Mouse (Mus musculus) myocyte (in vitro differentiated cells): ENCODE data around the gene Krtap2-4. TPM values are rescaled to one million over a fixed set of nuclear protein-coding genes. Genes with fewer than 3 reads are reported as not detected.

Source experiments
- H3K27me3 ChIP-seq: one replicate; pipeline ENCODE4 v1.6.1; 2011; ENCODE audit not compliant: control insufficient read depth, insufficient read depth, insufficient read length
- H3K36me3 ChIP-seq: one replicate; pipeline ENCODE4 v1.6.1; 2011; ENCODE audit not compliant: control insufficient read depth, insufficient read depth
- H3K4me2 ChIP-seq: one replicate; pipeline ENCODE4 v1.6.1; 2011; ENCODE audit warnings: low read depth, control low read depth
- H3K4me3 ChIP-seq: one replicate; pipeline ENCODE4 v1.5.1; 2011; ENCODE audit warnings: mild to moderate bottlenecking, control low read depth, moderate library complexity
- H3K79me2 ChIP-seq: one replicate; pipeline ENCODE4 v1.6.1; 2011; ENCODE audit not compliant: control insufficient read depth, insufficient read depth
- H3ac ChIP-seq: one replicate; pipeline ENCODE4 v1.6.1; 2011; ENCODE audit not compliant: control insufficient read depth, insufficient read length
- CEBPB ChIP-seq: IDR thresholded peaks from 2 replicates; pipeline ENCODE4 v1.6.1; 2011; ENCODE audit warnings: mild to moderate bottlenecking, moderate library complexity; ENCODE audit not compliant: poor library complexity, insufficient read depth, severe bottlenecking
- E2F4 ChIP-seq: IDR thresholded peaks from one replicate; pipeline ENCODE4 v1.6.1; 2011; ENCODE audit warnings: mild to moderate bottlenecking, control low read depth, moderate library complexity; ENCODE audit not compliant: insufficient read depth
- MAX ChIP-seq: IDR thresholded peaks from one replicate; pipeline ENCODE4 v1.6.1; 2011; ENCODE audit warnings: low read depth, mild to moderate bottlenecking, control low read depth
- MYOD1 ChIP-seq, 3 experiments: IDR thresholded peaks; one replicate each; pipeline ENCODE4 v1.6.1; 2011; ENCODE audit warnings: control low read depth in 2 of 3, low read depth in 2 of 3, mild to moderate bottlenecking in 2 of 3, moderate library complexity in 1 of 3; ENCODE audit not compliant: insufficient read length in 2 of 3, control insufficient read depth in 1 of 3
- MYOG ChIP-seq, 3 experiments: IDR thresholded peaks; one replicate each; pipeline ENCODE4 v1.6.1; 2011; ENCODE audit warnings: control low read depth in 2 of 3, low read depth in 2 of 3, mild to moderate bottlenecking in 2 of 3; ENCODE audit not compliant: insufficient read length in 2 of 3, control insufficient read depth in 1 of 3, insufficient read depth in 1 of 3
- POLR2A ChIP-seq: IDR thresholded peaks from one replicate; pipeline ENCODE4 v1.6.1; 2011; ENCODE audit warnings: low read depth, mild to moderate bottlenecking, control low read depth, moderate library complexity; ENCODE audit not compliant: insufficient read length
- POLR2AphosphoS2 ChIP-seq: IDR thresholded peaks from one replicate; pipeline ENCODE4 v1.6.1; 2011; ENCODE audit warnings: low read depth, control low read depth; ENCODE audit not compliant: insufficient read length
- REST ChIP-seq: IDR thresholded peaks from one replicate; pipeline ENCODE4 v1.6.1; 2011; ENCODE audit warnings: mild to moderate bottlenecking, control low read depth, moderate library complexity; ENCODE audit not compliant: insufficient read depth, insufficient read length
- SRF ChIP-seq: IDR thresholded peaks from one replicate; pipeline ENCODE4 v1.6.1; 2011; ENCODE audit warnings: low read depth; ENCODE audit not compliant: control insufficient read depth, insufficient read length
- TCF12 ChIP-seq: IDR thresholded peaks from one replicate; pipeline ENCODE4 v1.6.1; 2011; ENCODE audit warnings: mild to moderate bottlenecking, control low read depth; ENCODE audit not compliant: poor library complexity, insufficient read depth, severe bottlenecking
- TCF3 ChIP-seq: IDR thresholded peaks from one replicate; pipeline ENCODE4 v1.6.1; 2011; ENCODE audit warnings: low read depth, control low read depth; ENCODE audit not compliant: insufficient read length
- USF1 ChIP-seq: IDR thresholded peaks from one replicate; pipeline ENCODE4 v1.6.1; 2011; ENCODE audit warnings: low read depth, mild to moderate bottlenecking, control low read depth, moderate library complexity
- polyA plus RNA-seq: library from polyadenylated mRNA; unstranded; fragments of >200 nt; fragmentation: generic; extraction: Trizol; gene quantifications from one replicate; pipeline ENCODE4 v1.2.1, GENCODE M21; 2012; ENCODE audit warnings: missing spikeins

Gene Krtap2-4
- polyA plus RNA-seq, 1 experiment = not detected

DNA sequence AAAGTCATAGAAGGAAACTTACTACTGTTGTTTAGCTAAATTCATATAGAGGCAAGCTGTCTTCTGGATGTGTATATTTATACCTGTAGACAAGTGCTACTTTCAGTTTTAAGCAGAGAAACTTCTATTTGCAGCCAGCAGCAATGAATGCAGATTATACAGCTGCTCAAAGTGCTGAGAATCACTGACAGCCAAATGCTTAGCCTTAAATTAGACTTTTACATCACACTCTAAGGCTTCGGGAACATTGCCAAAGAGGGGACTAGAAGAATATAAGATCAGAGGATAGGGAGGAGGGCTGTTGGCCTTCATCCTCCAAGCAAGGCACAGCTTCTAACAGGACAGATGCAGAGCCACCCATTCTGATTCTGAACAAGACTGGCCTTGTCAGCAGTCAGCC is 22.4 kb upstream of the Krtap2-4 start:
- no peaks in the 10 kb centered on the region for H3K79me2 ChIP-seq
- H3K27me3 ChIP-seq = no peaks in the 10 kb centered on the region
- H3K4me3 ChIP-seq = no peak overlapping the region
- no peak for TF ChIP-seq USF1
- TF ChIP-seq REST = no peak
- TF ChIP-seq MYOG (IDR thresholded peaks at IDR 0.05; ENCODE audit: control insufficient read depth in 1 of 3, insufficient read depth in 1 of 3, insufficient read length in 2 of 3, low read depth in 2 of 3) = no peak
- no peak for TF ChIP-seq TCF3
- no peak for TF ChIP-seq SRF
- TF ChIP-seq MYOD1 (IDR thresholded peaks at IDR 0.05; ENCODE audit: control insufficient read depth in 1 of 3, insufficient read length in 2 of 3, low read depth in 2 of 3) = no peak
- no peak for TF ChIP-seq CEBPB
- TF ChIP-seq TCF12 = no peak
- no peak for TF ChIP-seq MAX
- TF ChIP-seq E2F4 = no peak
- no peak for TF ChIP-seq POLR2AphosphoS2
- TF ChIP-seq POLR2A = no peak
- H3K4me2 ChIP-seq = no peak overlapping the region
- no peak overlapping the region for H3ac ChIP-seq
- no peaks in the 10 kb centered on the region for H3K36me3 ChIP-seq

DNA sequence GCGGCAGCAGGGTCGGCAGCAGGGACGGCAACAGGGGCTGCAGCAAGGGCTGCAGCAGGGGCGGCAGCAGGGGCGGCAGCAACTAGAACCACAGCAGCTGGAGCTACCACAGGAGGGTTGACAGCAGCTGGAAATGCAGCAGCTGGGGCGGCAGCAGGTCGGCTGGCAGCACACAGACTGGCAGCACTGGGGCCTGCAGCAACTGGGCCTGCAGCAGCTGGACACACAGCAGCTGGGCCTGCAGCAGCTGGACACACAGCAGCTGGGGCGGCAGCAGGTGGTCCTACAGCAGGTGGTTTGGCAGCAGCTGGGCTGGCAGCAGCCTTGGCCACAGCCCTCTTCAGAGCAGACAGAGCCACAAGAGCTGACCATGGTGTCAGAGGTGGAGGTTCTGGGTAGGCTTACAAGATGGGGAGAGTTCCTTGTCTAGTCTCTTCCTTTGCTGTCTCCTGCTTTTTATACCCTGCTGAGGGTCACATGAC is 20.0 kb upstream of the Krtap2-4 start, which contains the start of gene Krtap4-2:
Gene Krtap4-2 (minus strand): TSS at position 432 of the 482 bp plus-strand sequence.
- TF ChIP-seq REST = no peak
- TF ChIP-seq TCF3 = peak; percentile 55
- no peak for TF ChIP-seq E2F4
- TF ChIP-seq MAX = no peak
- TF ChIP-seq USF1 = no peak
- peak in 2 of 3 experiments; percentile 38 to 61 for TF ChIP-seq MYOG (IDR thresholded peaks at IDR 0.05; ENCODE audit: control insufficient read depth in 1 of 3, insufficient read depth in 1 of 3, insufficient read length in 2 of 3, low read depth in 2 of 3)
- TF ChIP-seq TCF12 = peak; percentile 24
- TF ChIP-seq MYOD1 (IDR thresholded peaks at IDR 0.05; ENCODE audit: control insufficient read depth in 1 of 3, insufficient read length in 2 of 3, low read depth in 2 of 3) = peak in 2 of 3 experiments; percentile 62 to 71
- H3K79me2 ChIP-seq = no peaks in the 10 kb centered on the region

DNA sequence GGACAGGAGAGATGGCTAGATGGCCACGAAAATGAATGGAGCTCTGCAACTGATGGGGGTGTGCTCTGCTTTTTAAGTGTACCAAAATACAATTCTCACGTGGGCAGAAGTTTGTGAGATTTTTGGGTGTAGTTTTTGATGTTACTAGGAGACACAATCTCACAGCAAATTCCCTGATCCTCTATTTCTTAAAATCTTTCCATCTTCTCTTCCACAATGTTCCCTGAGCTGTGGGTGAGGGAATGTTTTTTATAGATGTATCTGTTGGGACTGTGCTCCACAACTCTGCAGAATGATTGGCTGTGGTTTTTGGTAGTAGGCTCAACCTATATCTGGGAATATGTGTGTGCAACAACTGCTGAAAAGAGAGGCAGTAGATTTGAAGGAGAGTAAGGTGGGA is 18.6 kb upstream of the Krtap2-4 start:
- H3K4me2 ChIP-seq = no peak overlapping the region
- TF ChIP-seq POLR2AphosphoS2 = no peak
- no peak for TF ChIP-seq MAX
- no peak for TF ChIP-seq POLR2A
- TF ChIP-seq SRF = no peak
- TF ChIP-seq CEBPB = no peak
- TF ChIP-seq REST = no peak
- no peak for TF ChIP-seq USF1
- no peak for TF ChIP-seq MYOD1 (IDR thresholded peaks at IDR 0.05; ENCODE audit: control insufficient read depth in 1 of 3, insufficient read length in 2 of 3, low read depth in 2 of 3)
- TF ChIP-seq TCF3 = no peak
- TF ChIP-seq E2F4 = no peak
- no peak for TF ChIP-seq MYOG (IDR thresholded peaks at IDR 0.05; ENCODE audit: control insufficient read depth in 1 of 3, insufficient read depth in 1 of 3, insufficient read length in 2 of 3, low read depth in 2 of 3)
- no peak for TF ChIP-seq TCF12
- H3ac ChIP-seq = no peak overlapping the region
- no peaks in the 10 kb centered on the region for H3K79me2 ChIP-seq
- H3K4me3 ChIP-seq = no peak overlapping the region
- no peaks in the 10 kb centered on the region for H3K27me3 ChIP-seq
- H3K36me3 ChIP-seq = no peaks in the 10 kb centered on the region

More for the DNA sequence above, 20.0 kb upstream of the Krtap2-4 start, which contains the start of gene Krtap4-2:
- H3K27me3 ChIP-seq = no peaks in the 10 kb centered on the region
- no peak within 1 kb of the TSS for H3K4me3 ChIP-seq
- H3K4me2 ChIP-seq = no peak within 1 kb of the TSS
- no peak within 1 kb of the TSS for H3ac ChIP-seq
- H3K36me3 ChIP-seq = no peaks in the 10 kb centered on the region

DNA sequence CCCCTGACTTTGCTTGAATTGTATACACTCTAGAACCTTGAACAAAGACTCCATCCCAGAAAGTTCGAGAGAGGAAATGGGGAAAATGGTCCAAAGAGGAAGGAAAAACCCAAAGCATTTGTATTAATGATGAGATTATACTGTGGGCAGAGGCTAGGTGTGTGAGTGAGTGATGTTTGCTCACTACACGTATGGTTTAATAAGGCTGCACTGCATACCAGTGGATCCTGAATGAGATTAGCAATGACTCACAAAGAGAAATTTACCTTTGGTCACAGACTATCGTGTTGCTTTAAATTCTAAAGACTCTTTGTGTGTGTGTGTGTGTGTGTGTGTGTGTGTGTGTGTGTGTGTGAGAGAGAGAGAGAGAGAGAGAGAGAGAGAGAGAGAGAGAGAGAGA is 16.2 kb upstream of the Krtap2-4 start:
- no peaks in the 10 kb centered on the region for H3K79me2 ChIP-seq
- TF ChIP-seq MYOG (IDR thresholded peaks at IDR 0.05; ENCODE audit: control insufficient read depth in 1 of 3, insufficient read depth in 1 of 3, insufficient read length in 2 of 3, low read depth in 2 of 3) (no peak), TCF3 (no peak), SRF (no peak), CEBPB (no peak), POLR2A (no peak), MAX (no peak), E2F4 (no peak), POLR2AphosphoS2 (no peak), USF1 (no peak), REST (no peak), MYOD1 (IDR thresholded peaks at IDR 0.05; ENCODE audit: control insufficient read depth in 1 of 3, insufficient read length in 2 of 3, low read depth in 2 of 3) (no peak), TCF12 (no peak)
- H3ac ChIP-seq = no peak overlapping the region
- no peak overlapping the region for H3K4me3 ChIP-seq
- no peak overlapping the region for H3K4me2 ChIP-seq
- H3K27me3 ChIP-seq = no peaks in the 10 kb centered on the region
- no peaks in the 10 kb centered on the region for H3K36me3 ChIP-seq

DNA sequence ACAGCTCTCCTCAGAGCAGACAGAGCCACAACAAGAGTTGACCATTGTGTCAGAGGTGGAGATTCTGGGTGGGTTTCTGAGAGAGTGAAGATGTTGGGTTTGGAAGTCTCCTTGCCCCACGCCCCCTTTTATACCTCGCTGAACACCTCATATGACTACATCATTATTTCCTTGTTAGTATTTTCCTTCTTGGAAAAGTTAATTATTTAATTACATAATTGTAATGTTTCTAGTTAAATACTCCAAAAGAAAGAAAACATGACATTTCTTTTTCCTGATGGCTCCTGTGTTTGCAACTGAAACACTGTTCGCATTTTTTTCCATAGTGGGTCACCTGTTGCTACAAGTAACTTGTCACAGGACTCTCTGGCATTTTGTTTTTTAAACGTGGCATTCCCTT is 13.5 kb upstream of the Krtap2-4 start, which contains the start of gene Krtap4-1:
Gene Krtap4-1 (minus strand): TSS at position 101 of the 400 bp plus-strand sequence.
- H3K27me3 ChIP-seq = no peaks in the 10 kb centered on the region
- H3K4me2 ChIP-seq = no peak within 1 kb of the TSS
- no peak within 1 kb of the TSS for H3ac ChIP-seq
- H3K79me2 ChIP-seq = no peaks in the 10 kb centered on the region
- TF ChIP-seq MYOD1 (IDR thresholded peaks at IDR 0.05; ENCODE audit: control insufficient read depth in 1 of 3, insufficient read length in 2 of 3, low read depth in 2 of 3) = no peak
- TF ChIP-seq SRF = no peak
- TF ChIP-seq REST = no peak
- TF ChIP-seq CEBPB = no peak
- no peak for TF ChIP-seq POLR2AphosphoS2
- no peak for TF ChIP-seq USF1
- no peak for TF ChIP-seq POLR2A
- TF ChIP-seq MYOG (IDR thresholded peaks at IDR 0.05; ENCODE audit: control insufficient read depth in 1 of 3, insufficient read depth in 1 of 3, insufficient read length in 2 of 3, low read depth in 2 of 3) = no peak
- no peak for TF ChIP-seq TCF3
- TF ChIP-seq E2F4 = no peak
- TF ChIP-seq TCF12 = no peak
- no peak for TF ChIP-seq MAX
- H3K36me3 ChIP-seq = no peaks in the 10 kb centered on the region
- H3K4me3 ChIP-seq = no peak within 1 kb of the TSS
